Mouse (Mus musculus): ENCODE measurements around the gene Adam15. TPM values are rescaled to one million over a fixed set of nuclear protein-coding genes. Genes with fewer than 3 reads are reported as not detected.
A peak's percentile ranks its signal among the peaks of the same experiment; 100 is the strongest.

Gene Adam15
- polyA plus RNA-seq, 1 experiment from 2014 or later = 24.1 TPM

GRCm38 (mm10) chr3:89316833-89317232, 33.0 kb downstream of the Adam15 start:
- Histone ChIP-seq H3K36me3 (ENCODE audit: poor library complexity, severe bottlenecking) (no peaks in the 10 kb centered on the region), H3K27ac (no peak overlapping the region), H3K9ac (peak overlapping the region; percentile 27; the same call in 1 of the 2 replicates), H3K4me3 (peak overlapping the region; percentile 22; the same call in 1 of the 2 replicates), H3K4me1 (peaks cover 65% of the 10 kb centered on the region), H3K27me3 (peaks cover 56% of the 10 kb centered on the region), H3K9me3 (replicated peaks) (no peaks in the 10 kb centered on the region), H3K4me2 (peak overlapping the region; percentile 56)
- peak; percentile 16 for ATAC-seq
- 1% methylated on average over 4 of the region's 4 CpGs for WGBS

- ATAC-seq = peak; percentile 16; the same call in 1 of the 2 replicates
- Histone ChIP-seq H3K27me3 (peaks cover 50% of the 10 kb centered on the region), H3K36me3 (ENCODE audit: poor library complexity, severe bottlenecking) (no peaks in the 10 kb centered on the region), H3K4me3 (peak overlapping the region; percentile 22), H3K4me2 (peak overlapping the region; percentile 56), H3K4me1 (peaks cover 58% of the 10 kb centered on the region), H3K27ac (no peak overlapping the region), H3K9me3 (replicated peaks) (no peaks in the 10 kb centered on the region), H3K9ac (peak overlapping the region; percentile 53; the same call in 1 of the 2 replicates)
- 6% methylated on average over 40 of the region's 40 CpGs for WGBS
Observed at GRCm38 (mm10) chr3:89315930-89316831, 33.6 kb downstream of the Adam15 start.

GRCm38 (mm10) chr3:89315195-89315929, 34.4 kb downstream of the Adam15 start:
- peak overlapping the region; percentile 55; the same call in 1 of the 2 replicates for H3K9ac ChIP-seq
- H3K4me1 ChIP-seq = peaks cover 50% of the 10 kb centered on the region

GRCm38 (mm10) chr3:89314791-89315190, 35.0 kb downstream of the Adam15 start:
- Histone ChIP-seq H3K4me1 (peaks cover 44% of the 10 kb centered on the region), H3K4me3 (peak overlapping the region; percentile 22; the same call in 1 of the 2 replicates)
- WGBS = 40% methylated on average over 2 of the region's 2 CpGs

More at GRCm38 (mm10) chr3:89315195-89315929, 34.4 kb downstream of the Adam15 start:
- ATAC-seq = peak; percentile 11; the same call in 1 of the 2 replicates
- Histone ChIP-seq H3K4me3 (peak overlapping the region; percentile 22), H3K27me3 (peaks cover 42% of the 10 kb centered on the region), H3K36me3 (ENCODE audit: poor library complexity, severe bottlenecking) (no peaks in the 10 kb centered on the region), H3K9me3 (replicated peaks) (no peaks in the 10 kb centered on the region), H3K4me2 (peak overlapping the region; percentile 56), H3K27ac (no peak overlapping the region)
- 4% methylated on average over 23 of the region's 26 CpGs for WGBS

GRCm38 (mm10) chr3:89314340-89314739, 35.5 kb downstream of the Adam15 start:
- WGBS = 66% methylated on average over 5 of the region's 5 CpGs
- ATAC-seq = no peak
- no peaks in the 10 kb centered on the region for H3K9me3 ChIP-seq (replicated peaks)
- H3K4me2 ChIP-seq = no peak overlapping the region
- H3K4me1 ChIP-seq = peaks cover 40% of the 10 kb centered on the region
- no peak overlapping the region for H3K4me3 ChIP-seq
- no peak overlapping the region for H3K27ac ChIP-seq
- H3K27me3 ChIP-seq = peaks cover 32% of the 10 kb centered on the region
- no peak overlapping the region for H3K9ac ChIP-seq
- H3K36me3 ChIP-seq (ENCODE audit: poor library complexity, severe bottlenecking) = no peaks in the 10 kb centered on the region

More at GRCm38 (mm10) chr3:89314791-89315190, 35.0 kb downstream of the Adam15 start:
- no peaks in the 10 kb centered on the region for H3K36me3 ChIP-seq (ENCODE audit: poor library complexity, severe bottlenecking)
- no peak overlapping the region for H3K9ac ChIP-seq
- H3K27me3 ChIP-seq = peaks cover 36% of the 10 kb centered on the region
- ATAC-seq = no peak
- H3K27ac ChIP-seq = no peak overlapping the region
- H3K4me2 ChIP-seq = peak overlapping the region; percentile 56
- H3K9me3 ChIP-seq (replicated peaks) = no peaks in the 10 kb centered on the region

- no peak overlapping the region for H3K9ac ChIP-seq
- 3% methylated on average over 9 of the region's 9 CpGs for WGBS
- no peak overlapping the region for H3K4me3 ChIP-seq
- ATAC-seq = peak; percentile 83; the same call in 1 of the 2 replicates
- H3K4me1 ChIP-seq = no peaks in the 10 kb centered on the region
- no peak overlapping the region for H3K4me2 ChIP-seq
- H3K27me3 ChIP-seq = no peaks in the 10 kb centered on the region; the same call in 1 of the 2 replicates
- H3K36me3 ChIP-seq (ENCODE audit: poor library complexity, severe bottlenecking) = no peaks in the 10 kb centered on the region
- no peak overlapping the region for H3K27ac ChIP-seq
- no peaks in the 10 kb centered on the region for H3K9me3 ChIP-seq (replicated peaks)
Observed at GRCm38 (mm10) chr3:89308089-89308488, 41.7 kb downstream of the Adam15 start.

- H3K27me3 ChIP-seq = no peaks in the 10 kb centered on the region
- no peaks in the 10 kb centered on the region for H3K9me3 ChIP-seq (replicated peaks)
- H3K9ac ChIP-seq = no peak overlapping the region
- H3K36me3 ChIP-seq (ENCODE audit: poor library complexity, severe bottlenecking) = no peaks in the 10 kb centered on the region
- no peak overlapping the region for H3K27ac ChIP-seq
- H3K4me3 ChIP-seq = no peak overlapping the region
- no peak overlapping the region for H3K4me2 ChIP-seq
- WGBS = 78% methylated on average over 8 of the region's 8 CpGs
- ATAC-seq = no peak
- H3K4me1 ChIP-seq = no peaks in the 10 kb centered on the region
Observed at GRCm38 (mm10) chr3:89305551-89306325, 44.1 kb downstream of the Adam15 start.

GRCm38 (mm10) chr3:89305105-89305504, 44.7 kb downstream of the Adam15 start:
- no peak overlapping the region for H3K4me3 ChIP-seq
- 68% methylated on average over 4 of the region's 4 CpGs for WGBS

GRCm38 (mm10) chr3:89304440-89304839, 45.4 kb downstream of the Adam15 start:
- Histone ChIP-seq H3K27me3 (peaks cover 7% of the 10 kb centered on the region), H3K36me3 (ENCODE audit: poor library complexity, severe bottlenecking) (no peaks in the 10 kb centered on the region), H3K27ac (no peak overlapping the region), H3K9me3 (replicated peaks) (no peaks in the 10 kb centered on the region), H3K4me1 (peaks cover 7% of the 10 kb centered on the region; the same call in 1 of the 2 replicates), H3K9ac (no peak overlapping the region), H3K4me3 (no peak overlapping the region), H3K4me2 (no peak overlapping the region)
- no peak for ATAC-seq
- 69% methylated on average over 6 of the region's 6 CpGs for WGBS

More at GRCm38 (mm10) chr3:89305105-89305504, 44.7 kb downstream of the Adam15 start:
- no peak overlapping the region for H3K9ac ChIP-seq
- H3K27ac ChIP-seq = no peak overlapping the region
- H3K9me3 ChIP-seq (replicated peaks) = no peaks in the 10 kb centered on the region
- no peak overlapping the region for H3K4me2 ChIP-seq
- peaks cover 4% of the 10 kb centered on the region; the same call in 1 of the 2 replicates for H3K27me3 ChIP-seq
- H3K36me3 ChIP-seq (ENCODE audit: poor library complexity, severe bottlenecking) = no peaks in the 10 kb centered on the region
- ATAC-seq = no peak
- H3K4me1 ChIP-seq = 0 out of 2 replicates have a peak, but pooled peaks cover under 1% of the 10 kb centered on the region

- no peaks in the 10 kb centered on the region for H3K9me3 ChIP-seq (replicated peaks)
- no peak overlapping the region for H3K9ac ChIP-seq
- H3K36me3 ChIP-seq (ENCODE audit: poor library complexity, severe bottlenecking) = no peaks in the 10 kb centered on the region
- no peak for ATAC-seq
- H3K4me3 ChIP-seq = no peak overlapping the region
- no peak overlapping the region for H3K27ac ChIP-seq
- peaks cover 8% of the 10 kb centered on the region; the same call in 1 of the 2 replicates for H3K4me1 ChIP-seq
- WGBS = 59% methylated on average over 2 of the region's 2 CpGs
- H3K27me3 ChIP-seq = peaks cover 16% of the 10 kb centered on the region
- no peak overlapping the region for H3K4me2 ChIP-seq
Observed at GRCm38 (mm10) chr3:89300514-89300913, 49.3 kb downstream of the Adam15 start.

- Histone ChIP-seq H3K4me1 (peaks cover 8% of the 10 kb centered on the region; the same call in 1 of the 2 replicates), H3K9ac (no peak overlapping the region), H3K4me3 (no peak overlapping the region), H3K36me3 (ENCODE audit: poor library complexity, severe bottlenecking) (no peaks in the 10 kb centered on the region), H3K27ac (no peak overlapping the region), H3K27me3 (peaks cover 16% of the 10 kb centered on the region), H3K9me3 (replicated peaks) (no peaks in the 10 kb centered on the region), H3K4me2 (peak overlapping the region; percentile 51)
- ATAC-seq = no peak
- WGBS = 66% methylated on average over 1 of the region's 1 CpGs
Observed at GRCm38 (mm10) chr3:89300071-89300470, 49.7 kb downstream of the Adam15 start.
